Mouse (Mus musculus) lung, postnatal 14 days (tissue): ENCODE measurements around the gene Ttc7.

ENCODE experiments used
- DNase-seq: peaks from one replicate; pipeline ENCODE4 v3.0.0; 2021

Gene Ttc7

GRCm38 (mm10) chr17:87282706-87283053 is at the start of gene Ttc7:
Ttc7 (plus strand) TSS chr17:87282886.
- DNase-seq, result peak; percentile 99

GRCm38 (mm10) chr17:87235019-87235418 is 47.7 kb upstream of the Ttc7 start:
- no peak for DNase-seq

- DNase-seq, result peak; percentile 29
Observed at GRCm38 (mm10) chr17:87236725-87237650, 45.7 kb upstream of the Ttc7 start.

GRCm38 (mm10) chr17:87237826-87238225 is 44.9 kb upstream of the Ttc7 start:
- DNase-seq, result no peak

- no peak for DNase-seq
Observed at GRCm38 (mm10) chr17:87246103-87246502, 36.6 kb upstream of the Ttc7 start.

GRCm38 (mm10) chr17:87254384-87254783 is 28.3 kb upstream of the Ttc7 start:
- no peak for DNase-seq

- no peak for DNase-seq
Observed at GRCm38 (mm10) chr17:87255672-87256071, 27.0 kb upstream of the Ttc7 start.

GRCm38 (mm10) chr17:87263401-87263800 is 19.3 kb upstream of the Ttc7 start:
- DNase-seq, result no peak

GRCm38 (mm10) chr17:87264054-87264830 is 18.4 kb upstream of the Ttc7 start:
- DNase-seq, result no peak

- no peak for DNase-seq
Observed at GRCm38 (mm10) chr17:87264927-87265791, 17.5 kb upstream of the Ttc7 start.

- DNase-seq, result peak; percentile 97
Observed at GRCm38 (mm10) chr17:87265792-87266186, 16.9 kb upstream of the Ttc7 start, which contains the start of gene Mcfd2. Mcfd2 (minus strand) TSS chr17:87265935.

- no peak for DNase-seq
Observed at GRCm38 (mm10) chr17:87269454-87269853, 13.2 kb upstream of the Ttc7 start.

GRCm38 (mm10) chr17:87275363-87276341 is 7.0 kb upstream of the Ttc7 start:
- no peak for DNase-seq

GRCm38 (mm10) chr17:87282007-87282705 is 530 bp upstream of the Ttc7 start:
- peak; percentile 95 for DNase-seq

- DNase-seq, result peak; percentile 56
Observed at GRCm38 (mm10) chr17:87283055-87283754, 519 bp downstream of the Ttc7 start.

GRCm38 (mm10) chr17:87283755-87284481 is 1.2 kb downstream of the Ttc7 start:
- DNase-seq, result peak; percentile 37

GRCm38 (mm10) chr17:87284482-87285040 is 1.9 kb downstream of the Ttc7 start:
- DNase-seq, result no peak

GRCm38 (mm10) chr17:87285731-87286465 is 3.2 kb downstream of the Ttc7 start:
- peak; percentile 51 for DNase-seq
